Mouse (Mus musculus) E14TG2a.4 (cell line): ENCODE results near the gene Tnfaip8l1.
A peak's percentile ranks its signal among the peaks of the same experiment; 100 is the strongest.

Source experiments
- H3K27me3 ChIP-seq: 2 replicates; pipeline ENCODE4 v1.6.1; 2014; ENCODE audit warnings: low read length, control low read depth; ENCODE audit not compliant: insufficient read depth
- H3K36me3 ChIP-seq: 2 replicates; pipeline ENCODE4 v1.6.1; 2014; ENCODE audit warnings: low read length, control low read depth; ENCODE audit not compliant: insufficient read depth
- H3K4me1 ChIP-seq: replicated peaks from 2 replicates; pipeline ENCODE4 v1.6.1; 2014; ENCODE audit warnings: low read depth, low read length, control low read depth
- H3K4me3 ChIP-seq: replicated peaks from 2 replicates; pipeline ENCODE4 v1.5.1; 2014; ENCODE audit warnings: mild to moderate bottlenecking, low read length
- H3K9me3 ChIP-seq: 2 replicates; pipeline ENCODE4 v1.6.1; 2014; ENCODE audit warnings: low read length, control low read depth
- CTCF ChIP-seq: conservative IDR thresholded peaks from 2 replicates; pipeline ENCODE4 v1.5.1; 2014; ENCODE audit warnings: low read length
- NANOG ChIP-seq: IDR thresholded peaks from 2 replicates; pipeline ENCODE4 v1.6.1; 2014; ENCODE audit warnings: borderline replicate concordance, low read length, mixed read lengths
- POU5F1 ChIP-seq: IDR thresholded peaks from 2 replicates; pipeline ENCODE4 v1.6.1; 2014; ENCODE audit warnings: low read length, borderline replicate concordance

Gene Tnfaip8l1

GRCm38 (mm10) chr17:56163523-56164102, 1.3 kb downstream of the Tnfaip8l1 start:
- H3K4me3 ChIP-seq, result no peak overlapping the region
- peaks cover 27% of the 10 kb centered on the region for H3K27me3 ChIP-seq
- no peaks in the 10 kb centered on the region for H3K36me3 ChIP-seq
- H3K4me1 ChIP-seq, result peaks cover 41% of the 10 kb centered on the region
- H3K9me3 ChIP-seq, result no peaks in the 10 kb centered on the region
- TF ChIP-seq CTCF (no peak), NANOG (no peak), POU5F1 (no peak)

GRCm38 (mm10) chr17:56164510-56164909, 2.2 kb downstream of the Tnfaip8l1 start:
- H3K36me3 ChIP-seq, result no peaks in the 10 kb centered on the region
- TF ChIP-seq CTCF (no peak), NANOG (no peak), POU5F1 (no peak)
- no peaks in the 10 kb centered on the region for H3K9me3 ChIP-seq
- H3K4me1 ChIP-seq, result peaks cover 42% of the 10 kb centered on the region
- no peak overlapping the region for H3K4me3 ChIP-seq
- H3K27me3 ChIP-seq, result peaks cover 20% of the 10 kb centered on the region

DNA sequence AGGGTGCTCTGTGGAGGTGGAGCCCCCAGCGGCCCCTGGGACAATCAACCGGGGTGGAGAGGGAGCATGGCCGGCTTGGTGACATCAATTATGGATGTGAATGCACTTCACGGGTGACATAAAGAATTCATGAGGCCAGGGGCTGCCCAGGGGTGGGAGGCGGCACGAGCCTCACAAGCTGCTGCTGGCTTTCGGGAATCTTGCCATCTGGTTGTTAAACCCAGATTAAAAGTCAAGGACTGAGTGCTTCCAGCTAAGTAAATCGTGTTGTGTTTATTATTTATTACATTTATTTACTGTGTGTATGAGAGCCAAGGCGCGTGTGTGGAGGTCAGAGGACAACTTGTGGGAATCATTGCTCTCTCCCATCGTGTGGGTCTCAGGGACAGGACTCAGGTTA, 3.4 kb downstream of the Tnfaip8l1 start:
- TF ChIP-seq CTCF (no peak), NANOG (no peak)
- H3K4me3 ChIP-seq, result no peak overlapping the region
- no peaks in the 10 kb centered on the region for H3K36me3 ChIP-seq
- H3K9me3 ChIP-seq, result no peaks in the 10 kb centered on the region
- peaks cover 52% of the 10 kb centered on the region for H3K4me1 ChIP-seq
- peaks cover 13% of the 10 kb centered on the region for H3K27me3 ChIP-seq

- no peak for TF ChIP-seq POU5F1
- no peak for TF ChIP-seq NANOG
- no peak for TF ChIP-seq CTCF
These were observed 7.6 kb downstream of the Tnfaip8l1 start for GRCm38 (mm10) chr17:56169830-56170229.

GRCm38 (mm10) chr17:56170636-56171035, 8.4 kb downstream of the Tnfaip8l1 start:
- Histone ChIP-seq H3K9me3 (no peaks in the 10 kb centered on the region), H3K4me1 (peaks cover 48% of the 10 kb centered on the region), H3K4me3 (peak overlapping the region; percentile 26), H3K27me3 (no peaks in the 10 kb centered on the region), H3K36me3 (peaks cover 9% of the 10 kb centered on the region)
- TF ChIP-seq NANOG, result no peak
- no peak for TF ChIP-seq CTCF
- TF ChIP-seq POU5F1, result no peak

More at GRCm38 (mm10) chr17:56169830-56170229, 7.6 kb downstream of the Tnfaip8l1 start:
- Histone ChIP-seq H3K4me1 (peaks cover 53% of the 10 kb centered on the region), H3K9me3 (no peaks in the 10 kb centered on the region), H3K36me3 (peaks cover 1% of the 10 kb centered on the region; the same call in 1 of the 2 replicates), H3K4me3 (peak overlapping the region; percentile 26; the same call in 1 of the 2 replicates), H3K27me3 (no peaks in the 10 kb centered on the region)

DNA sequence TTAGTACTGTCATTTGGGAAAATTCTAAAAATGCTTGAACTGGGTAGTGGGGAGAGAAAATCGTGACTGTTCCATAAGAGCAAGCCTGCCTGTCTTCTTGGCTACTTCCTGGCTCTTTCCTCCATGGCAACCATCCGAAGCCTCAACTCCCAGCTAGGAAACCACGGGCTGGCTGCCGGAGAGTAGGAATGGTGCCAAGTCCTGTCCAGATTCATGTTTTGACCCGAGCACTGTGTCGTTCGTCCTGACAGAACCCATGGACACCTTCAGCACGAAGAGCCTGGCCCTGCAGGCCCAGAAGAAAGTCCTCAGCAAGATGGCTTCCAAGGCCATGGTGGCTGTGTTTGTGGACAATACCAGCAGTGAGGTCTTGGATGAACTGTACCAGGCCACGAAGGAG, 9.2 kb downstream of the Tnfaip8l1 start:
- Histone ChIP-seq H3K4me3 (no peak overlapping the region), H3K27me3 (no peaks in the 10 kb centered on the region), H3K4me1 (peaks cover 48% of the 10 kb centered on the region), H3K9me3 (no peaks in the 10 kb centered on the region), H3K36me3 (peaks cover 14% of the 10 kb centered on the region)
- TF ChIP-seq CTCF, result no peak
- no peak for TF ChIP-seq POU5F1
- TF ChIP-seq NANOG, result no peak

GRCm38 (mm10) chr17:56171881-56172280, 9.6 kb downstream of the Tnfaip8l1 start:
- TF ChIP-seq CTCF (no peak), POU5F1 (no peak), NANOG (no peak)
- no peak overlapping the region for H3K4me3 ChIP-seq

GRCm38 (mm10) chr17:56173401-56174046, 11.2 kb downstream of the Tnfaip8l1 start:
- H3K4me1 ChIP-seq, result peaks cover 51% of the 10 kb centered on the region
- TF ChIP-seq NANOG (no peak), POU5F1 (no peak), CTCF (no peak)
- H3K9me3 ChIP-seq, result no peaks in the 10 kb centered on the region
- no peak overlapping the region for H3K4me3 ChIP-seq
- peaks cover 35% of the 10 kb centered on the region for H3K36me3 ChIP-seq
- H3K27me3 ChIP-seq, result no peaks in the 10 kb centered on the region

More at GRCm38 (mm10) chr17:56171881-56172280, 9.6 kb downstream of the Tnfaip8l1 start:
- peaks cover 48% of the 10 kb centered on the region for H3K4me1 ChIP-seq
- H3K36me3 ChIP-seq, result peaks cover 19% of the 10 kb centered on the region
- no peaks in the 10 kb centered on the region for H3K27me3 ChIP-seq
- H3K9me3 ChIP-seq, result no peaks in the 10 kb centered on the region
